Mouse (Mus musculus) kidney, embryonic 16.5 days (tissue): ENCODE data around the gene Ebf4. TPM values are rescaled to one million over a fixed set of nuclear protein-coding genes. Genes with fewer than 3 reads are reported as not detected.
A peak's percentile ranks its signal among the peaks of the same experiment; 100 is the strongest.

ENCODE experiments used
- ATAC-seq: fragments of 200-750 bp; cut with Nextera tagmentation; 2 replicates; pipeline ENCODE4 v1.8.0; 2017; ENCODE audit warnings: moderate TSS enrichment; ENCODE audit not compliant: low FRiP score, low TSS enrichment
- H3K27ac ChIP-seq: fragments of 300-500 bp; sonication (generic); 2 replicates; pipeline ENCODE4 v1.5.1; 2014; ENCODE audit warnings: low read length
- H3K27me3 ChIP-seq: fragments of 300-500 bp; sonication (generic); 2 replicates; pipeline ENCODE4 v1.6.1; 2014; ENCODE audit warnings: low read length, control low read depth, mixed read lengths; ENCODE audit not compliant: insufficient read depth
- H3K36me3 ChIP-seq: fragments of 300-500 bp; sonication (generic); 2 replicates; pipeline ENCODE4 v1.6.1; 2014; ENCODE audit warnings: low read length, control low read depth, mixed read lengths; ENCODE audit not compliant: insufficient read depth
- H3K4me1 ChIP-seq: fragments of 300-500 bp; sonication (generic); 2 replicates; pipeline ENCODE4 v1.6.1; 2014; ENCODE audit warnings: low read length, control low read depth, mixed read lengths; ENCODE audit not compliant: insufficient read depth
- H3K4me2 ChIP-seq: fragments of 300-500 bp; sonication (generic); replicated peaks from 2 replicates; pipeline ENCODE4 v1.6.1; 2014; ENCODE audit warnings: low read depth, low read length
- H3K4me3 ChIP-seq: fragments of 300-500 bp; sonication (generic); 2 replicates; pipeline ENCODE4 v1.5.1; 2014; ENCODE audit warnings: mild to moderate bottlenecking, low read length
- H3K9ac ChIP-seq: fragments of 300-500 bp; sonication (generic); replicated peaks from 2 replicates; pipeline ENCODE4 v1.6.1; 2014; ENCODE audit warnings: low read length
- H3K9me3 ChIP-seq: fragments of 300-500 bp; sonication (generic); 2 replicates; pipeline ENCODE4 v1.6.1; 2016; ENCODE audit warnings: low read length, control low read depth
- WGBS: fragments of 180-500 bp; shearing (Covaris S2); extraction: QIAGEN DNeasy Blood & Tissue Kit; methylation state at CpG from one replicate; pipeline ENCODE4 v1.1.7; 2014; 5-methylcytosine and 5-hydroxymethylcytosine counted together
- polyA plus RNA-seq: library from polyadenylated mRNA; unstranded; fragments of >200 nt; fragmentation: Nextera tagmentation; extraction: Ambion mirVana; gene quantifications from 2 replicates; pipeline ENCODE4 v1.2.1, GENCODE M21; 2015

The Ebf4 gene
- polyA plus RNA-seq, 1 experiment from 2014 or later: 2.1 TPM

DNA sequence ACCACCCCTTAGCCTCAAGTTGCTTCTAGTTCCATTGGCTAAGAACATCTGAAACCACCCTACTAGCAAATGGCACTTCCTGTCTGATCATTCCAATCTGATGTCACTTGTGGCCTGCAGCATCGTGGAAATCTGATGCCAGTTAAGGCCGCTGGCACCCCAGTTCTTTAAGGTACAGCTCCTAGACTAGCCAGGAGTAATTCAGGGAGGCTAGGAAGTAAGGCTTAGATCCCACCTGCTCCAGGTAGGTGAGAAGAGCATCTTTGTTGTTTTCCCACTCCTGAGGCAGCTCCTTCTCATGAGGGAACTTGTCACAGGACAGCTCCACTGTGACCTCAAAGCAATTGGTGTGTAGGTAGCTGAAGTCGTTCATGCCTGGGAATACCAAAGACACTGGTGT, 97.9 kb downstream of the Ebf4 start:
- Histone ChIP-seq H3K9ac (no peak overlapping the region), H3K4me1 (peaks cover 13% of the 10 kb centered on the region), H3K36me3 (peaks cover 25% of the 10 kb centered on the region), H3K27ac (no peak overlapping the region), H3K9me3 (no peaks in the 10 kb centered on the region), H3K27me3 (no peaks in the 10 kb centered on the region), H3K4me3 (no peak overlapping the region), H3K4me2 (no peak overlapping the region)
- 54% methylated on average over 3 of the region's 3 CpGs for WGBS
- no peak for ATAC-seq

DNA sequence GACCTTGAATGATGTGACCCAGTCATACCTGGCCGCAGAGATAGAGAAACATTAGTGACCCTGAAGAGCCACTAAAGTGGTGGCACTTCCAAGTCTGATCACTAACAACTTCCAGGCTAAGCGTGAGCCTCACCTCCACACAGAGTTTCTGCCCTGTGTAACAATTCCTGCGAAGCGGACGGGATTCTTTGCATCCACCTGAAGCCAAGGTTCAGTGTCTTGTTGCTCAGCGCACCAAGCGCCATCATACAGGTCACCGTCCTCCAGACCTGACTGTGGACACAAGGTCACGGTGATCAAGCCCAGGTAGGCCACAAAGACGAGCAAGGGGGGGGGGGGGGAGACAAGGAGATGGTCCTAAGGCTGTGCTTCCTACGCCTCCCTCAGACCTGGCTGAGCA, 100.7 kb downstream of the Ebf4 start:
- H3K9me3 ChIP-seq: no peaks in the 10 kb centered on the region
- H3K4me2 ChIP-seq: no peak overlapping the region
- H3K36me3 ChIP-seq: peaks cover 22% of the 10 kb centered on the region
- H3K27me3 ChIP-seq: no peaks in the 10 kb centered on the region
- H3K4me1 ChIP-seq: peaks cover 18% of the 10 kb centered on the region
- no peak overlapping the region for H3K9ac ChIP-seq
- no peak overlapping the region for H3K27ac ChIP-seq
- 87% methylated on average over 11 of the region's 11 CpGs for WGBS
- ATAC-seq: no peak
- H3K4me3 ChIP-seq: no peak overlapping the region

- H3K27ac ChIP-seq: peak within 1 kb of the TSS; percentile 79
- WGBS: 1% methylated on average over 40 of the region's 53 CpGs
Observed at GRCm38 (mm10) chr2:130397186-130397985, 102.4 kb downstream of the Ebf4 start, which contains the start of gene Cpxm1. Gene Cpxm1 (minus strand): TSS chr2:130397574.

GRCm38 (mm10) chr2:130398091-130398490, 103.1 kb downstream of the Ebf4 start:
- peaks cover 18% of the 10 kb centered on the region for H3K4me1 ChIP-seq
- no peak for ATAC-seq
- peaks cover 19% of the 10 kb centered on the region for H3K36me3 ChIP-seq
- no peaks in the 10 kb centered on the region for H3K27me3 ChIP-seq
- H3K27ac ChIP-seq: 0 out of 2 replicates have a peak overlapping the region, but pooled peaks have one; percentile 79
- H3K4me3 ChIP-seq: peak overlapping the region; percentile 69
- H3K4me2 ChIP-seq: peak overlapping the region; percentile 91
- 13% methylated on average over 14 of the region's 14 CpGs for WGBS
- H3K9me3 ChIP-seq: no peaks in the 10 kb centered on the region
- H3K9ac ChIP-seq: peak overlapping the region; percentile 80; the same call in 1 of the 2 replicates

More at GRCm38 (mm10) chr2:130397186-130397985, 102.4 kb downstream of the Ebf4 start, which contains the start of gene Cpxm1:
- peaks cover 19% of the 10 kb centered on the region for H3K36me3 ChIP-seq
- no peaks in the 10 kb centered on the region for H3K9me3 ChIP-seq
- peak within 1 kb of the TSS; percentile 91 for H3K4me2 ChIP-seq
- H3K9ac ChIP-seq: peak within 1 kb of the TSS; percentile 80
- ATAC-seq: peak; percentile 88
- peaks cover 18% of the 10 kb centered on the region for H3K4me1 ChIP-seq
- peak within 1 kb of the TSS; percentile 69 for H3K4me3 ChIP-seq
- H3K27me3 ChIP-seq: no peaks in the 10 kb centered on the region

- Histone ChIP-seq H3K9me3 (no peaks in the 10 kb centered on the region), H3K9ac (no peak overlapping the region), H3K27ac (no peak overlapping the region), H3K36me3 (peaks cover 7% of the 10 kb centered on the region; the same call in 1 of the 2 replicates), H3K4me2 (no peak overlapping the region), H3K4me1 (peaks cover 18% of the 10 kb centered on the region), H3K4me3 (no peak overlapping the region), H3K27me3 (no peaks in the 10 kb centered on the region)
- WGBS: 88% methylated on average over 1 of the region's 1 CpGs
- no peak for ATAC-seq
Observed at GRCm38 (mm10) chr2:130400046-130400445, 105.1 kb downstream of the Ebf4 start.

GRCm38 (mm10) chr2:130401891-130402290, 106.9 kb downstream of the Ebf4 start:
- H3K4me1 ChIP-seq: peaks cover 10% of the 10 kb centered on the region
- H3K9me3 ChIP-seq: no peaks in the 10 kb centered on the region
- H3K9ac ChIP-seq: no peak overlapping the region
- H3K4me2 ChIP-seq: no peak overlapping the region
- no peak overlapping the region for H3K4me3 ChIP-seq
- no peaks in the 10 kb centered on the region for H3K27me3 ChIP-seq
- H3K27ac ChIP-seq: no peak overlapping the region
- 81% methylated on average over 4 of the region's 4 CpGs for WGBS
- ATAC-seq: no peak
- H3K36me3 ChIP-seq: no peaks in the 10 kb centered on the region

GRCm38 (mm10) chr2:130404939-130405338, 110.0 kb downstream of the Ebf4 start, which contains the start of the genes Gm28372 and 1700020A23Rik:
Gene Gm28372 (plus strand): TSS chr2:130405239.
Gene 1700020A23Rik (plus strand): TSS chr2:130405259.
- Histone ChIP-seq H3K9ac (no peak within 1 kb of the TSS), H3K4me3 (no peak within 1 kb of the TSS), H3K4me1 (0 out of 2 replicates have a peak, but pooled peaks cover 6% of the 10 kb centered on the region), H3K9me3 (no peaks in the 10 kb centered on the region), H3K4me2 (no peak within 1 kb of the TSS), H3K27me3 (no peaks in the 10 kb centered on the region), H3K36me3 (no peaks in the 10 kb centered on the region), H3K27ac (no peak within 1 kb of the TSS)
- ATAC-seq: no peak
- 94% methylated on average over 1 of the region's 1 CpGs for WGBS

DNA sequence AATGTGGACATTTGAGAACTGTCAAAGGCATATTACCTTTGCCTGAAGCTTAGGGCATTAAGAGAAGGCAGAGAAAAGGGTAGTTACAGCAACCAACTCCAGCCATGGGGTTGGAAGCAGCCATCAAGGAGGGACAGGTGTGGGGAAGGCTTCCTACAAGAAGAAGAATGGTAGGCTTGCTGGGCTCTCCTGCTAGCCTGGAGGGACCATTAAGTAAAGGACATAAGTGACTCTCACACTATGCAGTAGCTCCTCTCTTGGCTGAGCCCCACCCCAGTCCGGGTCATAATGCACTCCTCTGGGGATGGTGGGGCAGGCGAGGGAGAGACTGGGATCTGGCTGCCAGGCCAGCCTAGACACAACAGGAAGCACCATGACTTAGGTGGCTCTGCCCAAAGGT, 111.2 kb downstream of the Ebf4 start, which contains the start of gene Tmem239:
Gene Tmem239, plus strand, starts transcription at position 301 of the 400 bp plus-strand sequence.
- Histone ChIP-seq H3K27me3 (no peaks in the 10 kb centered on the region), H3K36me3 (no peaks in the 10 kb centered on the region), H3K4me1 (0 out of 2 replicates have a peak, but pooled peaks cover 6% of the 10 kb centered on the region), H3K4me2 (no peak within 1 kb of the TSS), H3K9me3 (no peaks in the 10 kb centered on the region), H3K27ac (no peak within 1 kb of the TSS), H3K4me3 (no peak within 1 kb of the TSS), H3K9ac (no peak within 1 kb of the TSS)
- 76% methylated on average over 2 of the region's 2 CpGs for WGBS
- no peak for ATAC-seq

DNA sequence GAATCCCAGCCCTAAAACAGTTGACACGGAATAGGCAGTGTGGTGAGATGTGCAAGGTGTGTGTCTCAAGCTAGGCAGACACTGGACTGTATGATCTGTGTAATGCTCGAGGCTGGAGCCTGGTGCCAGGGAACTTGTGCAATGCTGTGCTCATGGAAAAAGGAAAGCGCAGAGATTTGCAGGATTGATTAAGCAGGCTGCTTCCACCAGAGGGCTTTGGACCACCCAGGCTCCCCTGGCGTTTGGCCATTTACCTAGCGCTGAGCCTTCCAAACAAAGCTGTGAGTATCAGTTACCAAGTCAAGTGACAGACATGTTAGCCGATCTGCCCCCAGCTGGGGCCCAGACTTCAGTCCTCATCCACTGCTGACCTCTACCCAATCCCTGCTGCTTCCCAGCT, 113.2 kb downstream of the Ebf4 start:
- Histone ChIP-seq H3K4me3 (no peak overlapping the region), H3K27ac (no peak overlapping the region), H3K9ac (no peak overlapping the region), H3K4me1 (0 out of 2 replicates have a peak, but pooled peaks cover 9% of the 10 kb centered on the region), H3K36me3 (no peaks in the 10 kb centered on the region), H3K9me3 (no peaks in the 10 kb centered on the region), H3K4me2 (no peak overlapping the region), H3K27me3 (no peaks in the 10 kb centered on the region)
- 7% methylated on average over 6 of the region's 6 CpGs for WGBS
- ATAC-seq: 0 out of 2 replicates have a peak, but pooled peaks have one; percentile 57
